Mouse (Mus musculus) erythroblast, adult 5-6 weeks (primary cell): ENCODE measurements around the gene Tma16. TPM values are rescaled to one million over a fixed set of nuclear protein-coding genes. Genes with fewer than 3 reads are reported as not detected.

Experiments used
- ATAC-seq: replicated peaks from 2 replicates; pipeline ENCODE4 v1.8.0; 2016; ENCODE audit warnings: moderate number of reproducible peaks, mild to moderate bottlenecking, moderate TSS enrichment, inconsistent platforms; ENCODE audit not compliant: poor library complexity, low FRiP score, severe bottlenecking
- total RNA-seq, 2 experiments: library from RNA; stranded (forward) in 1 of 2; stranded (reverse) in 1 of 2; fragments of 150-400 nt in 1 of 2; fragments of 200-764, 138-1000 nt in 1 of 2; gene quantifications; 2 replicates each; pipeline versions ENCODE4 v1.2.3 to v1.2.4; 2015 to 2017; ENCODE audit warnings: low replicate concordance in 2 of 2

Tma16 gene
- total RNA-seq (2015; ENCODE audit: low replicate concordance) (4.6 and 8.6 TPM in 2 replicates), total RNA-seq (2017; ENCODE audit: low replicate concordance) (4.9 and 9.4 TPM in 2 replicates)

DNA sequence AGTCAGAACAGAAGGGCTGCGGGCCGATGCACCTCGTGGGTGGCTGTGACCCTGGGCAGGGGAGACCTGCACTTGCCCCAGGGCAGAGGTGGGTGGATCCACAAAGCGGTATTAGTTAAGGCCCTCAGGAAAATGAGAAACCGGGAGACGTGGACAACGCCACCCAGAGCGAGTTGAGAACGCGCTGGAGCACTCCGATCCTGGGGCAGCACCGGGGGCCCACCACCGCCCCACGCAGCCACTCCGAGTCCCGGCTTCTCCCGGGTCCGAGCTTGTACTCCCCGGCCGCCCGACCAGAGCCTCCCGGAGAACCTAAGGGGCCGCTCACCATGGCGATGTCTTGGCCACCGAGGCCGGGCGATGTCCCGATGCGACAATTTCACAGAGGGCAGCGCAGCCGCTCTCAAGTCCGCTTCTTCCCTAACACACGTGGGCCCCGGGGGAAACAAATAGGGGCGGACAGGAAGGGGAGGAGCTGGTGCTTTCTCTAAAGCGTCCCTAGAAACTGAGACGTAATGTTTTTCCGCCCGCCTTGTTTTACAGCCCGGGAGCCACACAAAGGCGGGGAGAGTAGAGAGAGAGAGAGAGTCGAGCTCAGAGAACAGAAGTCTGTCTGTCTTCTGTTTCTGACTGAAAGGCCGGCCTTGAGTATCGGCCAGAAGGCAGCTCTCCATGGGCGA is at the start of gene Tma16:
Gene Tma16 (minus strand): TSS at position 447 of the 680 bp plus-strand sequence.
- ATAC-seq, result peak; percentile 79

DNA sequence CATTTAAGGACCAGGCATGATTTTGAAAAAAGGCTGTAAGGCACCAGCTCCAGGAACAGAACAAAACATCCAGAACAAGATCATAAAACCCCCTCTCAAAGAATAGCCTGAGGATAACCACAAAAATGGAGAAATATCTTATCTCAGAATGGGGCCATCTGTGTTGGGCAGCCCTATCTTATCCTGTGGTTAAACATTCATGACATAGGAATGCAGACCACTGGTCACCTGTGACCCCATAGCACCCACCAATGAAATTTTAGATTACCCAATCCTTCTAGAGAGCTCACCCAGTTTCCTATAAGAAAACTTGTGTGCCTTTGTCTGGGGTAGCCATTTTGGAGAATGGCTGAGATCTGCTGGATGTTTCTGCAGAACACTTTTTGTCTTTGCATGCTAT is 34.2 kb upstream of the Tma16 start:
- ATAC-seq, result no peak

DNA sequence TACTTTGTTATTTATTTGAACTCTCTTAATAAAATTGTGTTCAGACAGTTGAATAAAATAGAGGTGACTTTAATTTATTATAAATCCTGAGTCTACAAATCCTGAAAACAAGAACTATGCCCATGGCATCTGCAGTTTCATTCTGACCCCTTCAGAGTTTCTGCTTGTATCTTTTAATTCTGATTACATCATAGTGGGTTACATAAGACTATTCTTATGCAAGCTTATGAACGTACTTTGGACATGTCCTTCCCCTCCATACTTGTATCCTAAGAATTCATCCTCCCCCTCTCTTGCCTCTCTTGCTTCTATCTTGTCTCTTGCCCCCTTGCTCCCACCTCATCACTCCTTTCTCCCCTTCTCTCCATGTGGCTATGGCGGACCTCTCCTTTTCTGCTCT is 32.8 kb upstream of the Tma16 start:
- no peak for ATAC-seq

DNA sequence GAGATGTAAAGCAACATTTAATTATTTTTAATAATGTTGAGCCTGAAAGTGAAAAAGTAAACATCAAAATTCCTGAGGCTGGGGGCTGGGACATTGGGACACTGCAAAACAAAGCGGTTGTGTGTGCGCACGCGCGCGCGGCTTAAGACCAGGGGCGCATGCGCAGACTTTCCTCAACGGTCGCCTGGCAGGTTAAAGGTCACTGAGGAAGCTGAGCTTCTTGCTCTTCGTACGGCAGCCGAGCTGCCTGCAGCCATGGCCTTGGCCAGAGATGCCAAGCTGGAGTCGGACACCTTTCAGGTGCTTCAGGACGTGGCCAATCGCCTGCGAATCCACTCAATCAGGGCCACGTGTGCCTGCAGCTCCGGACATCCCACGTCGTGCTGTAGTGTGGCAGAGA is 25.2 kb upstream of the Tma16 start, which contains the start of gene Tktl2:
Gene Tktl2 (plus strand): TSS at position 220 of the 400 bp plus-strand sequence.
- no peak for ATAC-seq

DNA sequence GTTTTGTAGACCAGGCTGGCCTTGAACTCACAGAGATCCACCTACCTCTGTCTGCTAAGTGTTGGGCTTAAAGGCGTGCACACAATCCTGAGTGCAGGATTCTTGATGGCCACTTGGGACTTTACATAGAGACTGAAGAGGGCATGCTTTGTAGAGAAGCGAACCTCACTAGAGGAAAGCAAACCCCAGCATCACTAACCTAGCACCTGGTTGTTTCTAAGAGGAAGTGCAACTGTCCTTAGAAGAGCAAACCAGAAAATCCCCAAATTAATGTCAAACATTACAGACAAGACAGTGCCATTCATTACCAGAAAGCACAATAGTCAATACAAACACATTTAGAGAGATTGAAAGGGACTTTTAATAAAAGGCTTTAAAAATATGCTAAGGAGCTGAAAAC is 17.1 kb upstream of the Tma16 start:
- no peak for ATAC-seq

DNA sequence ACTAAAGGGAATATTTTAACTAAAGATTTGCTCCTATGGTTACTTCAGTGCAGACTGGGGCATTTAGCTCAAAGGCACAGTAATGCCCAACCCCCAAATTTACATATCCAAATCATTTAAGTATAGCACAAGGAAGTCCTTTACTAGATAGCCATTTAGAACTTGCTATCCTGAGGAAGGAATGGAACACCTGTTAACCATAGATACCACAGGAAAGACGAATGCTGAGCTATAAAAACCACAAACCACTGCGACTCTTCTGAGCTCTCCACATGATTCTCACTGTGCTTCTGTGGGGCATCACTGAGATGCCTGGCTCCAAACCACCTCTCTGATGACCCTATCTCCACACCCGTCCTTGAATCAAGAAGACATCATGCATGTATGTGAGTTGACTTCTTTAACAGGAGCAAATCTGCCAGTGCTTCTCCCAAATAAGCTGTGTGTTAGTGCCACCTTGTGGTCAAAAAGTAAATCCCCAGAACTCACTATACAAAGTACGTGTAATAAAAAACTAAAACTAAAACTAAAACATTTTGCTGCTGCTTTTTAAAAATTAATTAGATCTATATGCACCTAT is 10.8 kb upstream of the Tma16 start:
- ATAC-seq, result no peak

DNA sequence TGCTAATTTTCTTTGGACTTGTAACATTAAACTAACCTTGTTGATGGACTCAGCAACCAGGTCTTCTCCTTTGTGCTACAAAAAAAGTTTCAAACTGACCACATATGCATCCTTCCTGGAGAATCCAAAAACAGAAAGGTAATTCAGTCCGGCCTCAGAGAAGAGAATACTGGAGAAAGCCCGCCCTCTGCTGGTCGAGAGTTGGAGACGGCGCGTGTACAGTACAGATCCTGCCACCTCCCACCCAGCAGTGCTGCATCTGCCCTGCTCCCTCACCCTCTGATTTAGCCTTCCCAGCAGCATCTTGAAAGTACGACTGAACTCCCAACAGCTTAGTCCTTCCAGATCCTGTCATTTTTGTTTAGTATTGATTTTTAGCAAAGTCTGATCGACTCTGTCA is 9.4 kb upstream of the Tma16 start:
- ATAC-seq, result peak; percentile 57; the same call in 1 of the 2 replicates

DNA sequence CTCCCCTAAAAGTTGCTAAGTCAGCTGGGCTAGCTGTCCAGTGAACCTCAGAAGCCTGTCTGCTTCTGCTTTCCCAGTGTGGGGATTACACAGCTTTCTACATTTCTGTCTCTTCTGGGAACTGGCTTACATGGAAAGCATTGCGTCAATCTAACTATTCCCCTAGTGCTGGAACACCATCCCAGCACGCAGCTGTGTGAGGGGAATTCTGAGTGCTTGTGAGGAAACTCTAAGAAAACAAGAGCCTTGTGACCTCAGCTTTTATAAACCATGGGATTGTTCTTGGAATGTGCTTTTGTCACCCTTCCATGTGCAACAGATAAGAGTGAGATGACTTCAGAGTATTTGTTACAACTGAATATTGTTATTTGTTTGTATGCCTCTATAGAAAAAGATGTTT is 8.2 kb upstream of the Tma16 start:
- ATAC-seq, result no peak

DNA sequence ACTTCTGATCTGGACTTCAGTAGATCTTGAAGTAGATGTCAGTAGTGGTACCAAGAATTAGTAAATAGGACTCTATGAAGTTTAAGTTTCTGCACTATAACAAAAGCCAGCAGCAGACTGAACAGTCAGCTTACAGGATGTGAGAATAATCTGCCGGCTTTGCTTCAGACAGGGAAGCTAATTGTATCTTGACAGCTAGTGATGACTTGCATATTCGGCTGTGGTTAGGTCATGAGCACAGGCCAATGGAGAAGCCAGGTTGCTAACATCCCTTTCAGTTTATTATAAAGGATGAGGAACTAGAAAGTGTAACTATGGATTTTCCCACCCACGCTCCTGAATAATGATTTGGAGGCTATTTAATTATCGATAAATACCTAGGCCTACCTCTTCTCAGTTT is 4.3 kb upstream of the Tma16 start:
- no peak for ATAC-seq

DNA sequence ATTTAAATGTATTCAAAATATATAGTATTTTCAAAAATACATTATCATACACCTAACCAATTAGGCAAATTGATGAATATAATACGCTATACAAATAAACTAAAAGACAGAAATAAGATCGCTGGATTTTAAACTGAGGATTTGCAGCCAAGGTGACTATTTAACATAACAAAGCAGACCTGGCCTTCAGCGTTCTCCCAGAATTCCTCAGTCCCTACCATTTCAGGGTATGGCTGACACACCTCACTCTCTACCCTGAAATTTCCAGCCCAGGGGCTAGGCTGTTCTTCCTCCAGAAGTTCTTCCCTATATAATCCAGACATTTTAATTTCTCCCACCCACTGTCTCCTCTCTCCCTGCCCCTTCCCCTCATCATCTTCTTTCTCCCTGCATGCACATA is 2.2 kb upstream of the Tma16 start:
- no peak for ATAC-seq

DNA sequence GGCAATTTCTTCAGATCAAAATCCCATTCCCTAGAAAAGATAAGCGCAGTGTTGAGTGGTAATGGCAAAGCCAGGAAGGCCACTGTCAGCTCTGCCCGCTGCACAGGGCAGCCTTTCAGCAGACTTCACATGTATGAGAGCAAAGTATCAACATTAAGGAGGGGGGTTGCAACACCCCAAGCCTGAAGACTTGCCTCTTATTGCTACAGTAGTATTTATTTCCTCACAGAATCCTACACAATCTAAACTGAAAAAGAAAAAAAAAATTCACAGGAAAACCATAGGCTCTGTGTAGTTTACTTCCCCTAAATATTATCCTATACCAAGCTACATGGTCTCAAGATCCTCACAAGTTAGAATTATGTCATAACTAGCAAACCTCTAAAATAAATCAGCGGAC is 9.4 kb downstream of the Tma16 start:
- ATAC-seq, result no peak

DNA sequence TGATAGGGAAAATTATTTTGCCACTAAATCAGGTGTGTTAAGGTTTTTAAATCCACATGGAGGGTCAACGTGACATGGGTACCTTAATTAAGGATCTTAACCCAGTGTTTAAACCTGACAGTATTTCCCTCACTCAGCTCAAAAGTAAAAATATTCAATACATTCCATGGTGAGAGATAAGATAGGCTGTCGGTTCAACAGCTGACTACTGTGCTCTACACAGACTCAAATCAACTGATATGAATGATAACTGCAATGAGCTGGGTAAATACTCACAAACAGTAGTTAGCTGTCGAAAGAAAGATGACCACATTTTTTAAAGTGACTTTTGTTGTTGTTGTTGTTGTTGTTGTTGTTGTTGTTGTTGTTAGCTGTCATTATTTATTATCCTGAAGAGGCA is 16.5 kb downstream of the Tma16 start:
- ATAC-seq, result no peak

DNA sequence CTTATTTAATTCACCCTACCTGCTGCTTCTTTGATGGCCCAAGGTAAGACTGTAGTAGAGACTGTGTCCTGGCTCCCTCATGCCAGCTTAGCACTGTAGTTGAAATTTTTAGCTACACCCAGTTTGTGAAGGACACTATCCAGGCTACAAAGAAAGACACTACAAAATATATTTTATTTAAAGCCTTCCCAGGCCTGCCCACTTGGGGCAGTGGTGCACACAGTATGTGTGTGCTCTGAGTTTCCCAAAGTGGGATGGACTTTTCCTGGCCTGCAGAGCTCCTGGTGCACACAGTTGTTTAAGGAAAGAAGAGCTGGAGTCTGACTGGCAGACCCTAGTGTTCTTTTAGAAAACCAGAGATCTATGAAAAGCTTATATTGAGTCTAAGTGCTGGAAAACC is 29.3 kb downstream of the Tma16 start:
- no peak for ATAC-seq

DNA sequence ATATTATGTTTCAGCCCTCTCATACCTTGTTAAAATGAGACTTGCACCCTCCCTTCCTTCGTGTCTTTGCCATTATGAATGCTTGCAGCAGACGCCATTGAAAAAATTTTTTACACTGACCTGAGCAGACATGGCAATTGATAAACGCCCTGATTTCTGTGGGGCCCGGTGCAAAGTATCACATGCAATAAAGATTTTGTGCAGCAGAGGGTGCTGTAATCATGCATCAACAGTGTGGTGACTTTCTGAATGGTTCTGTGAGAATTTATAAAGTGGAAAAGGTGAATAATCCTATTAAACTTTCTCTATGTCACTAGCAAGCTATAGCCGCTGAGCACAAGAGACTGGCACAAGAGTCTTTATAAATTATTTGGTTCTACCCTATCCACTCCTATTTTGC is 35.6 kb downstream of the Tma16 start:
- ATAC-seq, result no peak

DNA sequence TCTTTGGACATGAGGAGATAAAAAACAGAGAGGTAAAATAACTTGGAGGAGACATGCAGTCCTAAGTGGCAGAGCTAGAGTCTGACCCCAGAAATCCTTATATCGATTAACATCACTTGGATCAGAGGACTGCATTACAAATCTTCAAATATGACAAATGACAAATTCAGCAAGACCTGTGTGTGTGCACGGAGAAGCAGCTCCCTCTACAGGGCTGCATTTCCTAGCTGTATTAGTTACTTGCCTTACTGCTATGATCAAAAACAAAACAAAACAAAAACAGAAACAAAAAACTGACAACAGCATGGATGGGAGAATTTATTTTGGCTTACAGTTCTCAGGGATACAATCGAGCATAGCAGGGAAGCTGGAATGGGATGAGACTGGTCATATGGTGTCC is 41.0 kb downstream of the Tma16 start:
- ATAC-seq, result no peak

DNA sequence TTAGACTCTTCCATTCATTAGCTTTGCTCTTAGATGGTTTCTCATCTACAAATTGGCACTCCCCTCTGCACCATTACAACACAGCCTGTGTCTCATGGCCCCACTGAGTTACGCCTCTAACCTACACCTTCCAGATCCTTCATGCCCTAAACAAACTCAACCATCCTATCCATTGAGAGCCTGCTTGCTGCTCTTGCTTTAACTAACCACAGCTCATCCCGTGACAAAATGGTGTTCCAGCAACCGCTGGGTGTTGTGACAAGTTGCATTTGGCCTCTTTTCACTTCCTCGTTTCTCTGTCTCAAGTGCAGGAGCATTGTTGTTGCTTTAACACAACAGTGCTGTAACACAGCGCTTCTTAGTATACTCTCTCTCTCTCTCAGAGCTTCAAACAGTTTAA is 42.2 kb downstream of the Tma16 start:
- ATAC-seq, result no peak

DNA sequence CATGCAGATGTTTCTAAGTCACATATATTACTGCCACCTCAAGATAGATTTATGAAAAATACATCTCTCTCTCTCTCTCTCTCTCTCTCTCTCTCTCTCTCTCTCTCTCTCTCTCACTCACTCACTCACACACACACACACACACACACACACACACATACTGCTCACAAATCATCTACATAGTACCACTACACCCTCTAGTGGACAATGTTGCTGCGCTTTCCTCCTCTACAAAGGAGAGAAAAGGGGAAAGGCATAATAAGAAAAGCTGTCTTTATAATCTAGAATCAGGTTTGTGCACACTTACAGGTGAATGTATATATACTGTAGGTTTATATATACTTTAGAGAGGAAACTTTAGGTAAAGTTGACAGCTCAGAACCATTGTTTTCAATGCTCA is 43.6 kb downstream of the Tma16 start:
- ATAC-seq, result no peak

DNA sequence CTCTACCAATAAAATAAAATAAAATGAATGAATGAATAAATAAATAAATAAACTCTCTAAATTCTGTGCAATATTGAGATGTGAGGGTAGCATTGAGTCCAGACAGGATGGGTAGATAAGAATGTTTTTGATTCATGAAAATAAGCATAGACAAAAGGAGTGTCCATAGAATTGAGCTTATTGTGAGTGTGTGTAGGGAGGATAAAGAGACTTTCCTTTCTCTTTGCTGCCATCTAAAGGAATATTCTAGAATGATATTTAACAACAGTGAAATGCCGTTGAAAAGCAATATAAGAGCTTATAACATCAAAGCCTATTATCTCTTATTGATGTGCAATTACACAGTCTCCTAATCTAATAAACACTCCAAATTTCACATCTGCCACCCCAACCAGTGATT is 45.2 kb downstream of the Tma16 start:
- no peak for ATAC-seq

DNA sequence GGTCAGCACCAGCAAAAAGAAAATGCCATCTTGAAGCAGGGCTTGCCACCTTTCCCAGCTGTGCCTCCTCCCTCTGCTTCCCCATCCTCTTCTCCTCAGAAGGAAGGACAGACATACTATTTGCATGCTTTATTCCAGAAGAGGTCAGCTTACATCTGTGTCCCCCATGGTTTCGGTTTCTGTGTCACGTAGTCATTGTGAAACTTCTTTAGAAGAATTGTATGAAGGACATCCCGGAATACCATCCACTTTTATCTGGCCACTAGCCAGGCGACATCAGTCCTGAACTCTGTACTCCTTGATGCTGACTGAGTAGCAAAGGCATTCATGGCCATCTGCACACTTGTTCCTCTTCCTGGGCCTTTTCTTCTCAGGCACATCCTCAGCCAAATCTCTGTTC is 47.9 kb downstream of the Tma16 start:
- ATAC-seq, result no peak

DNA sequence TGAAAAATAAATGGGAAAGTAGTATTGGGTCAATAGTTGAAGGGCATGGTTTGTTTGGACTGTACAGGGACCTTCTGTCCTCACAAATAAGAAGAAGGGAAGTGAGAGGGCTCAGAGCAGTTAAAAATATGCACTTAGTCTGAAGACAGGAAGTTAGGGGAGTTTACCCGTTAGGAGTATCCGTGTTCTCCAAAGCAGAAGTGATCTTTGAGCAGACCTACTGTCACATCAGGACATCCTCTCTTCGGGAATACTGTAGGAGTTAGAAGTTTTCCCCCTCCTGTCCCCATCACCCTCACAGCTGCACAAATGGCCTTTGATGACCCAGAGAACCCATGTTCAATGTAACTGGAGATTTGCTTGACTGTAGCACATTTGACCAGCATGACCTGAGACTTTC is 48.4 kb downstream of the Tma16 start:
- no peak for ATAC-seq

DNA sequence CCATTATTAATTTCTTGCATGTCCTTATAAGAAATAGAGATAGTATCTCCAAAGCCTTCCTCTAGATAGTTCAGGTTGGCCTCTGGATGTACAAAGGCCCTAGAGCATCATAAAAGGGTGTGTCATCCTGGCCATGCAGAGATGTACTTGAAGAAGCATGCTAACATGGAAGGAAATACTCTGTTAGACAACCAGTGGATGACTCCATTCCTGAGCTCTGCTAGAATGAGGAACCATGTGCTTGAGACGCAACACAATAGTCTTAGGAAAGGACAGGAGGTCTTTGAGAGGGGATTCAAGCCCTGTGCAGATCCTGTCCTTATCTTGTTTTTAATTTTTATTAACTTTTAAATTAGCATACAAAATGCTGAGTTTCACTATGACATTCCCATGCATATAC is 49.5 kb downstream of the Tma16 start:
- no peak for ATAC-seq

DNA sequence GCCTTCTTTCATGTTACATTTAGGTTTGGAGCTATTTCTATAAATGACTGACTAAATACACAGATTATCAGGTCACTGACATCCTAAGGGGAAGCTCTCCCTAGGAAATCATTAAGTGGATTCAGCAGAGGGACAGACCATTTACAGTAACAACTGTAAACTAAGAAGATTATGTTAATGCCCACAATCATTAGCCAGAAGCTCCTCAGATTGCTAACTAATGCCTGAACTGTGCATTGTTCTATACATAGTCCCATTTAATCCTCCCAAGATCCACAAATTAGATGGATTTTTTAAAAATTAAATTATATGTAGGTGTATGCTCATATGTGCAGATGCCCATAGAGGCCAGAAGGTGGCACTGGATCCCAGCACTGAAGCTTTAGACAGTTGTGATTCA is 52.8 kb downstream of the Tma16 start:
- ATAC-seq, result no peak
